Mouse (Mus musculus) urinary bladder, postnatal 10 days (tissue): ENCODE measurements around the gene Fitm1.

Source experiments
- DNase-seq: peaks from one replicate; pipeline ENCODE4 v3.0.0; 2022; ENCODE audit warnings: low spot score

The Fitm1 gene

DNA sequence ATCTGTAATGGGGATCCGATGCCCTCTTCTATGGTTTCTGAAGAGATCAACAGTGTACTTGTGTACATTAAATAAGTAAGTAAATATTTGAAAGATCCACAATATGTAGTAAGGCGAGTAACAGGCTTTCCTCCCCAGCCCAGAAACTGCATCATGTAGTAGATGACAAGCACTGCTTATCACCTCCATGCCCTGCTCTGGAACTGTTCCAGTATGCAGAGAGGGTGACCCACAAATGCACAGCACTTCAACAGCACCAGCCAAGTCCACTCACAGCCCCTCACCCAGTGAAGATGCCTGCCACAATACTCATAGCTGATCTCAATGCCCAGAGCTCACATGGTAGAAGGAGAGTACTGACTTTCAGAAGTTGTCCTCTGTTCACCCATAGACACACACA is 4.8 kb upstream of the Fitm1 start:
- DNase-seq: no peak

- DNase-seq: no peak
These were observed 3.7 kb upstream of the Fitm1 start for GRCm38 (mm10) chr14:55571760-55572159.

DNA sequence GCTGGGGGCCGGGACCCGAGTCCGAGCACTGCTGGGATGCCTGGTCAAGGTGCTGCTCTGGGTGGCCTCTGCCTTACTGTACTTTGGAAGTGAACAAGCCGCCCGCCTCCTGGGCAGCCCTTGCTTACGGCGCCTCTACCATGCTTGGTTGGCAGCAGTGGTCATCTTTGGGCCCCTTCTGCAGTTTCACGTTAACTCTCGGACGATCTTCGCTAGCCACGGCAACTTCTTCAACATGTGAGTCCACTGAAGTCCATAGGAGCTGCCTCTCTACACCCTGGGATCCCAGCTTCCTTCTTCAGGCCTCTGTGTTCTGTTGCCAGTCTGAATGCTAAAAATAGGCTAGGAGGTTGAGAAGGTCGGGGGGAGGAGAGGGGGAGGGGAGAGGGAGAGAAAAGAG is 294 bp downstream of the Fitm1 start:
- no peak for DNase-seq

DNA sequence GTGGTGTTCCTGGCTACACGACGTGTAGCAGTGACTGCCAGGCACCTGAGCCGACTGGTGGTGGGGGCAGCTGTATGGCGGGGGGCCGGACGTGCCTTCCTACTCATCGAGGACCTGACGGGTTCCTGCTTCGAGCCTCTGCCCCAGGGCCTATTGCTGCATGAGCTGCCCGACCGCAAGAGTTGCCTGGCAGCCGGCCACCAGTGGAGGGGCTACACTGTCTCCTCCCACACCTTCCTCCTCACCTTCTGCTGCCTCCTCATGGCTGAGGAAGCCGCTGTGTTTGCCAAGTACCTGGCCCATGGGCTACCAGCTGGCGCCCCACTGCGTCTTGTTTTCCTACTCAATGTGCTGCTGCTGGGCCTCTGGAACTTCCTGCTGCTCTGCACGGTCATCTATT is 959 bp downstream of the Fitm1 start:
- DNase-seq: no peak

DNA sequence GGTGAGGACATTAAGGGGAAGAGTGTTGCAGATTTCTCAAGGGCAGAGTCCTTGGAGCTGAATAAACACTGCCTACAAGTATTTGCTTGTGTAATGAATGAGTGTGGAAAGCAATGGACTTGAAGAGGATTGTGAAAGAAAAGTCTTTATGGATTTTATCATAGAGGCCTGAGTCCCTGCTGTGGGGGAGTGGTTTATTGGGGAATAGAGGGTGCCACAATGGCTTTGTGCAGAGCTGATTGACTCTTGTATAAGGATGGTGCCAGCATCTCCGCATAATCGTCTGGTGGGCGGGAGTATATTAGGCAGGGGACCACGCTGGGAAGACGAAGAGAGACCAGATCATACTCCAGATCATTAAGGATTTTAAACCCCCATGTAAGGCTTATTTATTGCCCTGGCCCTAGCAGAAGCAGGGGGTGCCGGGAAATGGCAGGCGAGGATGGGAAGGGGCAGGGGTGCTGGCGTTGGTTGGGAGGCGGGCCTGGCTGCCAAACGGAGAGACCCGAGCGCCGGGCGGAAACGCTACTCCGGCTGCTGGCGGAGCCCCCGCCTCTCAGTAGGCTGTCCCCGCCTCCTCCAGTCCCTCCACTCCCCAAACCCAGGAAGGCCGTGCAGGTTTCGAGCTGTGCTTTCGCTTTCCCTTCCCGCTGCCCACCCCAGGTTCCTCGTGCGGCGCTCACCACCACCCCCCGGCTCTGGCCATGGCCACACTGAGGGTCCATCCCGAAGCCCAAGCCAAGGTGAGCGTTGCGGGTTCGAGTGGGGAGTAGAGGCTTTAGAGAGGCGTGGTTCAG is 2.7 kb downstream of the Fitm1 start, which contains the start of gene Psme1:
Gene Psme1, plus strand, starts transcription at position 253 of the 797 bp plus-strand sequence.
- peak; percentile 30 for DNase-seq

GRCm38 (mm10) chr14:55578668-55579269 is 3.4 kb downstream of the Fitm1 start:
- no peak for DNase-seq

DNA sequence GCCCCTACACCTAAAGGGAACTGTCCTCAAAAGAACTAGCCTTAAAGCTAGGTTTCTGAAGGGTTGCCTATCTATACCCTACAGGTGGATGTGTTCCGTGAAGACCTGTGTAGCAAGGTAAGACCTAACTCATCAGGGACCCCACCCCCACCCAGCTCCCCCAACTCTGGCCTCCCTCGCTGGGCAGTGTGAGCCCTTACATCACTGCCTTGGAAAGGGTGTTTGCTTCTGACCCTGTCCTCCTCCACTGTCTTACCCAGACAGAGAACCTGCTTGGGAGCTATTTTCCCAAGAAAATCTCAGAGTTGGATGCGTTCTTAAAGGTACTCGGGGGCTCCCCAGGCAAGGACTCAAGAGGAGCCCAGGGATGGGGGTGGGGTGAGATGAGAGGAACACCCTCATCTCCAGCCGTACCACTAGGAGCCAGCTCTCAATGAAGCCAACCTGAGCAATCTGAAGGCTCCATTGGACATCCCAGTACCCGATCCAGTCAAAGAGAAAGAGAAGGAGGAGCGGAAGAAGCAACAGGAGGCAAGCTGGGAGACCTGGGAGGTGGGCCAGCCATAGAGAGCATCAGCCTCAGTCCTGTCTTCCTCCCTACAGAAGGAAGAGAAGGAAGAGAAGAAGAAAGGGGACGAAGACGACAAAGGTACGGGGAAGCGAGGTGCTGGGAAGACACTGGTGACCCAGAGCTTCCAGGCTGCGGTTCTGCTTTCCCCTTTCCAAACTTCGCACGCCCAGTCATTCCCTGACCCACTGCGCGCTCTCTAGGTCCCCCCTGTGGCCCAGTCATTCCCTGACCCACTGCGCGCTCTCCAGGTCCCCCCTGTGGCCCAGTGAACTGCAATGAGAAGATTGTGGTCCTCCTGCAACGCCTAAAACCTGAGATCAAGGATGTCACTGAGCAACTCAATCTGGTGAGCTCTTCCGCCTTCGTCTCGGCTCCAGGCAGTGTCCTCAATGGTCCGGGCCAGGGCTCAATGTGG is 4.4 kb downstream of the Fitm1 start:
- DNase-seq: no peak

DNA sequence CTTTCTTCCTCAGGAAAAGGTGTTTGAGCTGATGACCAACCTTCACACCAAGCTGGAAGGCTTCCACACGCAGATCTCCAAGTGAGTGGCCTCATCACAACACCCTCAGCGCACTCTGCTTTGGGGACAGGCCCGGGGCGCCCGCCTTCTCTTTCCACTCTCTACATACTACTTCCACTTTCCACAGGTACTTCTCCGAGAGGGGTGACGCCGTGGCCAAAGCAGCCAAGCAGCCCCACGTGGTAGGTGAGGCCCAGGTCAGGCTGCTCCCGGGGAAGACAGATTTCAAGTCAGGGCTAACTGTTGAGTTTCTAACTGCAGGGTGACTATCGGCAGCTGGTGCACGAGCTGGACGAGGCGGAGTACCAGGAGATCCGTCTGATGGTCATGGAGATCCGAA is 5.3 kb downstream of the Fitm1 start:
- no peak for DNase-seq

DNA sequence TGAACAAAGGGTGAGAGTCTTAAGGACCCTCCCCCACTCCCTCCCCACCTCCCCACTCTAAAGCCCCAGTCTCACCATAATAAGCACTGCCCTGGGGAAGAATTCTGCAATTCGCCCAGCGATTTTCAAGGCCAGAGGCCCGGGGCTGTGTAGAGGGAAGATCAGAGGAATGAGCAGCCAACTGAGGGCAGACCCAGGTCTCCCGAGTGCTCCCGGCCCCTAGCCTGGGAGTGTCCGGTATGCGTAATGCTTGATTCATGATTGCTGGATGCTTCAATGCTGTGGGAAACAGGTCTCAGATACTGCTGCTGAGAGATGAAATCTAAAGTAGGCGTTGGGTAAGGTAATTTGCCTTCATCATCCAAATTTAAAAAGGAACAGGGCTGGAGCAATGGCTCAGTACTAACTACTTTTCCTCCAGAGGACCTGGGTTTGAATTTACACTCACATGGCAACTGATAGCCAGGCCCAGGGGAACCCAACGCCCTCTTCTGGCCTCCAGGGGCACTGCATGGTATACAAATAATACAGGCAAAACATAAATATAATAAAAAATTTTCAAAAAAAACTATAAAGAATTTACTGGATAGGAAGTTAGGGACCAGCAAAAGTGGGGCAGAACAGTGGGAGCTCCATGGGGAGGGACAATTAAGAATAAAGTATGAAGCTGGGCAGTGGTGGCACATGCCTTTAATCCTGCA is 6.7 kb downstream of the Fitm1 start:
- DNase-seq: no peak

DNA sequence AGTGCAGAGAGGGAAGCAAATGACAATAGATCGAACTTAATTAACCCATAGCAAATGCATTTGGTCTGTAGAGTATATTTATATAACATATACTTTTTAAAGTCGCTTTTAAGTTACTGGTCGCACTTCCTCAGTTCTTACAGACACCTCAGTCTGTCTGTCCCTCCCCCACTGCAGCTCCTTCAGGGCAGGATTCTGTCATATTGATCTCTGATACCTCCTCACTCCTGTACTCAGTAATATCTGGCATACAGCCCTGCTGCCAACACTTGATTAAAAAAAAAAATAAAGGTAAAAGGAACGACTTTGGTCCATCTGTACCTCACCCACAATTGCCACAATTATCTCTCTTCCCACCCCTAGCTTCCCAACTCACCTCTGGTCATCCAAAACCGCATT is 8.9 kb downstream of the Fitm1 start:
- DNase-seq: no peak

GRCm38 (mm10) chr14:55584702-55585565 is 9.5 kb downstream of the Fitm1 start, which contains the start of gene Emc9:
Gene Emc9 (minus strand): TSS chr14:55585302.
- DNase-seq: no peak

GRCm38 (mm10) chr14:55585566-55585960 is 10.1 kb downstream of the Fitm1 start:
- DNase-seq: no peak

GRCm38 (mm10) chr14:55586149-55586548 is 10.7 kb downstream of the Fitm1 start:
- no peak for DNase-seq

- DNase-seq: no peak
These were observed 13.9 kb downstream of the Fitm1 start for GRCm38 (mm10) chr14:55589271-55589670.

GRCm38 (mm10) chr14:55589771-55590448 is 14.5 kb downstream of the Fitm1 start:
- no peak for DNase-seq

DNA sequence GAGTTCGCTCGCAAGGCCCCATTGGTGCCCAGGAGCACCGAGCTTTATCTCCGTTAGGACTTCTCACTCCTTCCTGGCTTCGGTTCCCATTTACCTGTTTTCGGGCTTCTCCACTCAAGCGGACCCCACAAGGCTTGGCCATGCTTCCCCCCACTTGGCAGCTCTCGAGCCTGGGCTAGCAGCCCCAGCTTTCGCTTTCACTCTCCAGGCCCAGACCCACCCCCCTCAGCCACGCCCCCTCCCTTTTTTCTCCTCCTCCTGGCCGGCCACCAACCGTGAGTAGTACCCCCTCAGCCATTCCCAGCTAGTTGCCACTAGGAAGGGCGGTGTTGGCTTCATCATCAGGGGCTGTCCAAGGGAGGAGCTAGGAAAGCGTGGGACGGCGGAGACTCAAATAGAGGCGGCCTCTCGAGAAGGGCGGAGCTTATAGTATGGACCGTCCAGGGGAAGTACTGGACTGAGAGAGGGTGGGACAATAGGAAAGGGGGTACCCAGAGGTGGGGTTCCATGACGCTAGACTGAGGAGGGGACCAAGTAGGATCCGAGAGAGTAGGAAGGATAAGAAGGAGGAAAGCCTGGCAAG is 15.4 kb downstream of the Fitm1 start, which contains the start of gene Psme2:
Gene Psme2, minus strand, starts transcription at position 366 of the 583 bp plus-strand sequence.
- DNase-seq: peak; percentile 76

DNA sequence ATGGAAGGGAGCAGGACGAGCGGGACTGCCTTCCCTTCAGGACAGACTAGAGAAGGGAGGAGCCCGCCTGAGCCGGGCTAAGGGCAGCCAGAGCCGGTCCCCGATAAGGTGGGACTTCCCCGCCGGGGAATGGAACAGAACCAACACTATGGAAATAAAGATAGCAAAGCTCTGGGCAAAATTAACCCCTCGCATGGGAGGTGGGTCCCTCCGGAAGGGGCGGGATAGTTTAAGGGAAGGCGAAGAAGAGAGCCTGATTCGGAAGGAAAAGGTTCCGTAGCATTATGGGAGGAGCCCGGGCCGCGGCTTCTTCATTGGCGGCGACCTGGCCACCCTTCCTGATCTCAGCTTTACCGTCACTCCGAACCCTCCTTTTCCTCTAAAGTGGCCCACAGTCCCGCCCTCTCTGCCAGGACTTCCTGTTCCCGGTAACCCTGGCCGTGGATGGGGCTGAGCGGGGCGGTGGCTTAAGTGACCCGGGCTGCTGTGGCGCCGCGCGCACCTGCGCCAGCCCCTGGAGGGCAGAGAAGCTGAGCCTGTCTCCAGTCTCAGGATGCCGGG is 16.0 kb downstream of the Fitm1 start, which contains the start of gene Rnf31:
Gene Rnf31, plus strand, starts transcription at position 378 of the 561 bp plus-strand sequence.
- peak; percentile 69 for DNase-seq

GRCm38 (mm10) chr14:55592226-55592625 is 16.8 kb downstream of the Fitm1 start:
- DNase-seq: no peak

DNA sequence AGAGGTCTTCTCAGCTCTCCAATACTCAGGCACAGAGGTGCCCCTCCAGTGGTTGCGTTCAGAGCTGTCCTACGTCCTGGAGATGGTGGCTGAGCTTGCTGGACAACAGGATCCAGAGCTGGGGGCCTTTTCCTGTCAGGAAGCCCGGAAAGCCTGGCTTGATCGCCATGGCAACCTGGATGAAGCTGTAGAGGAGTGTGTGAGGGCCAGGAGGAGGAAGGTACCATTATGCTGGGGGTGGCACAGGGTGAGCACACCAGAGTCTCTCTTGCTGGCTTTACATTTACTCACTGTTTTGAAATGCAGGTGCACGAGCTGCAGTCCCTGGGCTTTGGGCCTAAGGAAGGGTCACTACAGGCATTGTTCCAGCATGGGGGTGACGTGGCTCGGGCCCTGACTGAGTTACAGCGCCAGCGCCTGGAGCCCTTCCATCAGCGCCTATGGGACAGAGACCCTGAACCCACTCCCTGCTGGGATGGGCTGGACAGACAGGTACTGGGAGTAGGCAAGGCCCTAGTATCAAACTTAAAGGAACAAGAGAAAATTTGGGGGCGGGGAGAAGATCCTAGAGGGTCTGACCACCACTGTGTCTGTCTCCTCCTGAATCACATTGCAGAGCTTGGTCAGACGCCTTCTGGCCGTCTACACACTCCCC is 20.7 kb downstream of the Fitm1 start:
- DNase-seq: no peak
